Mouse (Mus musculus) heart, embryonic 12.5 days (tissue): ENCODE measurements around the gene Olfr527. TPM values are rescaled to one million over a fixed set of nuclear protein-coding genes. Genes with fewer than 3 reads are reported as not detected.

ENCODE experiments used
- ATAC-seq: fragments of 200-750 bp; cut with Nextera tagmentation; 2 replicates; pipeline ENCODE4 v1.8.0; 2017; ENCODE audit warnings: moderate TSS enrichment, moderate library complexity; ENCODE audit not compliant: insufficient number of reproducible peaks, low FRiP score
- H3K27ac ChIP-seq: fragments of 300-500 bp; sonication (generic); 2 replicates; pipeline ENCODE4 v1.5.1; 2016; ENCODE audit warnings: mild to moderate bottlenecking, moderate library complexity; ENCODE audit not compliant: poor library complexity, severe bottlenecking
- H3K27me3 ChIP-seq: fragments of 300-500 bp; sonication (generic); replicated peaks from 2 replicates; pipeline ENCODE4 v1.6.1; 2016; ENCODE audit warnings: mild to moderate bottlenecking, moderate library complexity
- H3K36me3 ChIP-seq: fragments of 300-500 bp; sonication (generic); 2 replicates; pipeline ENCODE4 v1.6.1; 2016; ENCODE audit warnings: mild to moderate bottlenecking, moderate library complexity
- H3K4me1 ChIP-seq: fragments of 300-500 bp; sonication (generic); replicated peaks from 2 replicates; pipeline ENCODE4 v1.6.1; 2016; ENCODE audit warnings: mild to moderate bottlenecking
- H3K4me2 ChIP-seq: fragments of 300-500 bp; sonication (generic); 2 replicates; pipeline ENCODE4 v1.6.1; 2016; ENCODE audit warnings: mild to moderate bottlenecking, moderate library complexity
- H3K4me3 ChIP-seq: fragments of 300-500 bp; sonication (generic); 2 replicates; pipeline ENCODE4 v1.5.1; 2016; ENCODE audit warnings: mild to moderate bottlenecking
- H3K9ac ChIP-seq: fragments of 300-500 bp; sonication (generic); 2 replicates; pipeline ENCODE4 v1.6.1; 2016; ENCODE audit warnings: mild to moderate bottlenecking, moderate library complexity
- H3K9me3 ChIP-seq: fragments of 300-500 bp; sonication (generic); replicated peaks from 2 replicates; pipeline ENCODE4 v1.6.1; 2016; ENCODE audit warnings: mild to moderate bottlenecking, moderate library complexity
- WGBS: fragments of 180-500 bp; shearing (Covaris S2); methylation state at CpG from one replicate; pipeline ENCODE4 v1.1.7; 2016; 5-methylcytosine and 5-hydroxymethylcytosine counted together
- polyA plus RNA-seq: library from polyadenylated mRNA; unstranded; fragments of >200 nt; fragmentation: Nextera tagmentation; extraction: Ambion mirVana; gene quantifications from 2 replicates; pipeline ENCODE4 v1.2.1, GENCODE M21; 2016

Olfr527 gene
- not detected in 2 replicates for polyA plus RNA-seq

DNA sequence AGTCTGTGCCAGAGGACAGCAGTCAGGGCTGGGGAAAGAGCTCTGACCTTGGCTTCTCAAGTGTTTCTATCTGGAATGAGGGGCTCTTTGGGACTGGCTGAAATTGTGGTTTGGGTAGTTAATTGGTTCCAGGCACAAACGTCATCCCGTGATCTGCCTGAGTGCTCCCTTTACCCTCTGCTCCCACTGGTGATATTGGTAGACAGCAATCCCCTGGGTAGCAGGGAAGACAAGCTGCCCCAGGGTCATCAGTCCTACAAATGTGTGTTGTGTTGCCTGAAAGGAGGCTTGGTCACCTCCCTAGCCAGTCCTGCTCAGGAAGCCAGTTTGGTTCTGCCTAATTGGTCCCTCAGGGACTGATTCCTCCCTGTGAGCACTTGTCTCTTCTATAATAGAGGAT lies at the start of gene Olfr527:
Gene Olfr527, plus strand, starts transcription at position 301 of the 400 bp plus-strand sequence.
- Histone ChIP-seq H3K36me3 (no peaks in the 10 kb centered on the region), H3K9me3 (no peaks in the 10 kb centered on the region), H3K27ac (no peak within 1 kb of the TSS), H3K4me3 (no peak within 1 kb of the TSS), H3K27me3 (no peaks in the 10 kb centered on the region), H3K4me1 (no peaks in the 10 kb centered on the region), H3K4me2 (no peak within 1 kb of the TSS), H3K9ac (no peak within 1 kb of the TSS)
- WGBS, result 77% methylated on average over 2 of the region's 2 CpGs
- ATAC-seq, result no peak

DNA sequence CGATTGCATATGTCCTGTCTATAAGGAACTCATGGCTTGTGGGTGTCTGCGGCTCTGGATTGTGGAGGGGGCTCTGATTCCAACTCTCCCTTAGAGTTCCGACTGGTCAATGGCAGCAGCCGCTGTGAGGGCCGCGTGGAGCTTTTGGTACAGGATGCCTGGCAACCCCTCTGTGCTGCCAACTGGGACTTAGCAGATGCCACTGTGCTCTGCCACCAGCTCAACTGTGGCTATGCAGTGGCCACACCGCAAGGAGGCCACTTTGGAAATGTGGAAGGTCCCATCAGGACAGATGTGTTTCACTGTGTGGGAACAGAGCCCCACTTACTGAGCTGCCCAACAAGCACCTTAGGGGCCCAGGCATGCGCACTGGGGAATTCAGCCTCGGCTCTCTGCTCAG lies 38.1 kb upstream of the Olfr527 start:
- Histone ChIP-seq H3K27me3 (no peaks in the 10 kb centered on the region), H3K4me3 (no peak overlapping the region), H3K9me3 (peaks cover 8% of the 10 kb centered on the region; the same call in 1 of the 2 replicates), H3K4me2 (no peak overlapping the region), H3K4me1 (no peaks in the 10 kb centered on the region), H3K9ac (no peak overlapping the region), H3K27ac (no peak overlapping the region), H3K36me3 (no peaks in the 10 kb centered on the region)
- no peak for ATAC-seq
- WGBS, result 81% methylated on average over 9 of the region's 9 CpGs

DNA sequence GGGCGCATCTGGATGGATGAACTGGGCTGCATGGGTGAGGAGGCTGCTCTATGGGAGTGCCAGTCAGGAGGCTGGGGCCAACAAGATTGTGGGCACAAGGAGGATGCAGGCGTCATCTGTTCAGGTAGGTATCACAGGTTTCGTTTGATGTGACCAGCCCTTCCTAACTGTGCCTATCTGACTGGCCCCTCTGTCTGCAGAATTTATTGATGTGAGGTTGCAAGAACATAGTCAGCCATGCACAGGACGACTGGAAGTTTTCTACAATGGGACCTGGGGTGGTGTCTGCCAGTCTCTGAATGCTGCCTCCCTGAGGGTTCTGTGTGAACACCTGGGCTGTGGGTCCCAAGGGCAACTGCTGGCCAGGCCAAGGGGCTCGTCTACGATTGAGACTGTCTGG lies 36.9 kb upstream of the Olfr527 start:
- Histone ChIP-seq H3K4me3 (no peak overlapping the region), H3K9ac (no peak overlapping the region), H3K9me3 (peaks cover 8% of the 10 kb centered on the region; the same call in 1 of the 2 replicates), H3K4me1 (no peaks in the 10 kb centered on the region), H3K36me3 (no peaks in the 10 kb centered on the region), H3K27me3 (no peaks in the 10 kb centered on the region), H3K4me2 (no peak overlapping the region), H3K27ac (no peak overlapping the region)
- ATAC-seq, result no peak
- WGBS, result 66% methylated on average over 6 of the region's 6 CpGs

DNA sequence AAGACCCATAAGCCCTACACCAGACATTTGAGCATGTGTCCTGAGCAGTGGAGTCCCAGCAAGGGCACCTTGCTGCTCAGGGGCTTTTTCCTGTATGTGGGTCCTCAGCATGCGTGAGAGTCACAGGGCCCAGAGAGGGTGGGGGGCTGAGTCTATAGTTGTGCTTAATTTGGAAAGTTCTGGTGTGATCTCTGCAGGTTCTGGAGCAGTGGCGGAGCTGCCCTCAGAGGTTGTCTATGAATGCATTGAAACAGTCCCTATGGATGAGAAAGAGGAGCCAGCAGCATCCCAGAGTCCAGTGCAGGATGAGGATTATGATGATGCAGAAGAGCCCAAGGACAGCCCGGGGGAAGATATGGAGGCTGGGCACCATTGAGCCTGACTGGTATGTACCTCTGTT lies 34.4 kb upstream of the Olfr527 start:
- H3K27ac ChIP-seq, result no peak overlapping the region
- no peaks in the 10 kb centered on the region for H3K4me1 ChIP-seq
- WGBS, result 69% methylated on average over 3 of the region's 3 CpGs
- ATAC-seq, result no peak
- H3K36me3 ChIP-seq, result no peaks in the 10 kb centered on the region
- H3K27me3 ChIP-seq, result no peaks in the 10 kb centered on the region
- peaks cover 4% of the 10 kb centered on the region; the same call in 1 of the 2 replicates for H3K9me3 ChIP-seq
- no peak overlapping the region for H3K4me3 ChIP-seq
- no peak overlapping the region for H3K9ac ChIP-seq
- no peak overlapping the region for H3K4me2 ChIP-seq

DNA sequence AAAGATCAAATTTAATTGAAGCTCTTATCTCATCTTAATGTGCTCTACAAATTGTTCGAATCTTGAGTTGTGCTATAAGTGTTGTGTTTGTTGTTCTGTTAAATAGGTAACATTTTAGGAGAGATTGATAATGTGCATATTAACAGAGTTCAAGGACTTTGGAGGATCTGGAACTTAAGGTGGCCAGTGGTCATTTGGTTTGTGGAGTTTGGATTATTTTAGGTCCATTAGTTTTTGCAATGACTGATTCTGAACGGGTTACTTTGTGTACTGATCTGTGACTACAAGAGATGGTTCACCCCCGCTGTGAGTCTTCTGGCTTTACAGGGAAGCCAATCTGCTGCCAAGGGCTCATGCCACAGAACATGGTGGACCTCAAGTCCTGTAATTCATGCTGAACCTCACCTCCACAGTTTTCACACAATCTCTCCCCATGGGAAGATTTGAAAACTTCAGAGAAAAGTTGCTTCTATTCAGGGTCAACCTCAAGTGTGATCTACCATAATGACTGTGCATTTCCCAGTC lies 13.9 kb upstream of the Olfr527 start:
- 72% methylated on average over 3 of the region's 3 CpGs for WGBS
- Histone ChIP-seq H3K4me1 (no peaks in the 10 kb centered on the region), H3K9me3 (no peaks in the 10 kb centered on the region; the same call in 1 of the 2 replicates), H3K27me3 (no peaks in the 10 kb centered on the region), H3K4me3 (no peak overlapping the region), H3K9ac (no peak overlapping the region), H3K27ac (no peak overlapping the region), H3K36me3 (no peaks in the 10 kb centered on the region), H3K4me2 (no peak overlapping the region)
- no peak for ATAC-seq

DNA sequence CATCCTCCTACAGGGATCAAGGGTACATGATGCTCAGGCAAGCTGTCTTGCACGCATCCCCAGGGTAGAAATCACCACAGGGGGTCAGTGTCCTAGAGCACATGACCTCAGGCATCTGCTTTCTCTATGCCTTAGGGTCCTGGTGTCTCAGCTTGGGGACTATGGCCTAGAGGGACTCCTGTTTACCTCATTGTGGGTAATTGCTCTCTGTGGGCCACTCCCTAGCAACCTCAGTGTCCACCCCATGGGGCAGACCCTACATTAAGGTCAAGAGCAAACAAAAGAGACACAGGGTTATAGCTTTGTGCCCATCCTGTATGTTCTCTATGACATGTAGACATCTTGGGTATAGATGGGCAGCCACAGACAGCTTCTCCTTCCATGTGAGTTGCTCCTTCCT lies 13.3 kb upstream of the Olfr527 start, which contains the start of gene Olfr525:
Gene Olfr525, plus strand, starts transcription at position 301 of the 400 bp plus-strand sequence.
- Histone ChIP-seq H3K36me3 (no peaks in the 10 kb centered on the region), H3K4me2 (no peak within 1 kb of the TSS), H3K4me1 (no peaks in the 10 kb centered on the region), H3K27me3 (no peaks in the 10 kb centered on the region), H3K27ac (no peak within 1 kb of the TSS), H3K4me3 (no peak within 1 kb of the TSS), H3K9me3 (no peaks in the 10 kb centered on the region; the same call in 1 of the 2 replicates), H3K9ac (no peak within 1 kb of the TSS)
- no peak for ATAC-seq
- WGBS, result 50% methylated on average over 1 of the region's 1 CpGs

DNA sequence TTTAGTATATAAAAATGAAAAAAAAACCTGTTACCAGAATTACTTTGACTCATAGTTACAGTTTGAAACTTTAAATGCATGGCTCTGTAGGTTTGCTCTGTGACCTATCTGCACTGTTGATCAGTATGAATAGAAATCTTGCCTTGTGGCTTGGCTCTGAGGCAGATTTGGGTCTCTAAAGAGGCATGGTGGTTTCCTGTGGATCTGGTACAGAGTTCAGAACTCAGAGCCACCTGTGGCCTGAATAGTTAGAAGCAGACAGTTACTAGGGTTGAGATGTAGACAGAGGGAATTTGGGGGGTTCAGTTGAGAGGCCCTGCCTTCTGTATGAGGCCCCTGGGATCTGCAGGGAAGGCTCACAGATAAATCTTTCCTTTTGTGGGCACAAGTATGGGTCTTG lies 12.7 kb upstream of the Olfr527 start:
- Histone ChIP-seq H3K27ac (no peak overlapping the region), H3K27me3 (no peaks in the 10 kb centered on the region), H3K9ac (no peak overlapping the region), H3K9me3 (no peaks in the 10 kb centered on the region; the same call in 1 of the 2 replicates), H3K4me3 (no peak overlapping the region), H3K4me1 (no peaks in the 10 kb centered on the region), H3K36me3 (no peaks in the 10 kb centered on the region), H3K4me2 (no peak overlapping the region)
- no peak for ATAC-seq

DNA sequence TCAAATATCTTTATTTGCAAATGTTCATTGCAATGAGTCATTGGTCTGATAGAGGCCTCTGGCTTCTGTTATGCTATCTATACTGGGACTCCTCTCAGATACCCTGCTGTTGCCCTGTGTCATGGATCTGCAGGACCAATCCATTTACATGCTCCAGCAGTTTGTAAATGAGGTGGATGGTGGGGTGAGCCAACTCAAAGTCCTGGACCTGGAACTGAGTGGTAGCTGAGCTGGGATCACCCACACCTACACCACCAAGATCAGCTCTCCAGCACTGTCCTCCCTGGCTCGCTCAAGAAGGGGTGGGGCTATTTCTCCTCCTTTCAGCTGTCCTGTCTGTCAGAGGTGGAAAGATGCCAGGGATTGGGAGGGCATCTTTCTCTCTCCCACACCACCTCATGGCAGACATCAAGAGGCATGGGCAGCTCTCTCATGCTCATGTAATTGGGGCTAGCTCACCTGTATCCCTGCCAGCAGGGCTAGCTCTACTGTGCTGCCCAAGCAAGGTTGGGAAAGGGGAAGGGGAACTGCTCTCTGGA lies 4.0 kb upstream of the Olfr527 start:
- H3K4me3 ChIP-seq, result no peak overlapping the region
- H3K27me3 ChIP-seq, result no peaks in the 10 kb centered on the region
- no peak overlapping the region for H3K4me2 ChIP-seq
- no peaks in the 10 kb centered on the region for H3K9me3 ChIP-seq
- no peak overlapping the region for H3K9ac ChIP-seq
- no peak overlapping the region for H3K27ac ChIP-seq
- WGBS, result 44% methylated on average over 1 of the region's 1 CpGs
- no peak for ATAC-seq
- H3K4me1 ChIP-seq, result no peaks in the 10 kb centered on the region
- no peaks in the 10 kb centered on the region for H3K36me3 ChIP-seq

DNA sequence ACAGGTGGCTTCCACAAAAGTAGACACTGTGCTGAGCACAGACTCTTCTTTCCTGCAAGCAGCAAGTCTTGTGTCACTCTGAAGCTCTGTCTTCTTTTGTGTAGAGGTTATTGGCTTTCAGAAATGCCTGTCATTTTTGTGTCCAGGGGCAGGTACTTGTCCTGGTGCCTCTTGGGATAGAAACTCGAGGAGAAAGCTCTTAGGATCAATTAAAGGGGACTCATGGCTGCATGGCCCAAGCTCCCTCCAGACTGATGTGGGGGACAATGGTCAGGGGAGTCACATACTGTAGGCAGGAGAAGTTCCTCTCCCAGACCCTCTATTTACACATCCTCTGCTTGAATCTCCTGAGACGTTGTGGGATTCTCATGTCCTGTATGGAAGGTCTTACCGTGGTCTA lies 27.8 kb downstream of the Olfr527 start, which contains the start of gene Olfr60:
Gene Olfr60, minus strand, starts transcription at position 101 of the 400 bp plus-strand sequence.
- H3K36me3 ChIP-seq, result no peaks in the 10 kb centered on the region
- H3K9me3 ChIP-seq, result peaks cover 5% of the 10 kb centered on the region
- no peak within 1 kb of the TSS for H3K4me3 ChIP-seq
- no peaks in the 10 kb centered on the region for H3K4me1 ChIP-seq
- H3K4me2 ChIP-seq, result no peak within 1 kb of the TSS
- H3K9ac ChIP-seq, result no peak within 1 kb of the TSS
- H3K27me3 ChIP-seq, result no peaks in the 10 kb centered on the region
- WGBS, result 58% methylated on average over 3 of the region's 3 CpGs
- no peak for ATAC-seq
- no peak within 1 kb of the TSS for H3K27ac ChIP-seq

DNA sequence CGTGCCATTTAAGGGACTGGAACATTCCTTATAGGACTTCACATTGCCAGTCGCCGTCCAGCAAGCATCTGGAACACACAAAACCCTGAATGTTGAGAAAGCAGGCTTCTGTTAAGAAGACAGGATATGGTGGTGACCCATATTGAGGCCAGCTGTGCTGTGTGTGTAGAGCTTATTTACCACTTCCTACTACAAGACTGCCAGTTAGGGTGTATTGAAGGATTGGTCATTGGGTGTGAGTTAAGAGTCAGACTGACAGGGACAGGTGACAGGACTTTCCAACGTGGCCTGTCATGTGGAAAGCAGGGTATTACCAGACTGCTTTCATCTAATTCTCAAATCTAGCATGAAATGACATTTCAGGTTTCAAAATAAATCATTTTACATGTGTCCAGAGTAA lies 40.5 kb downstream of the Olfr527 start:
- H3K27me3 ChIP-seq, result no peaks in the 10 kb centered on the region
- 62% methylated on average over 4 of the region's 4 CpGs for WGBS
- no peak overlapping the region for H3K4me3 ChIP-seq
- H3K9ac ChIP-seq, result no peak overlapping the region
- H3K36me3 ChIP-seq, result no peaks in the 10 kb centered on the region
- H3K4me2 ChIP-seq, result no peak overlapping the region
- 0 out of 2 replicates have a peak, but pooled peaks cover 3% of the 10 kb centered on the region for H3K9me3 ChIP-seq
- no peak for ATAC-seq
- no peak overlapping the region for H3K27ac ChIP-seq
- H3K4me1 ChIP-seq, result no peaks in the 10 kb centered on the region

DNA sequence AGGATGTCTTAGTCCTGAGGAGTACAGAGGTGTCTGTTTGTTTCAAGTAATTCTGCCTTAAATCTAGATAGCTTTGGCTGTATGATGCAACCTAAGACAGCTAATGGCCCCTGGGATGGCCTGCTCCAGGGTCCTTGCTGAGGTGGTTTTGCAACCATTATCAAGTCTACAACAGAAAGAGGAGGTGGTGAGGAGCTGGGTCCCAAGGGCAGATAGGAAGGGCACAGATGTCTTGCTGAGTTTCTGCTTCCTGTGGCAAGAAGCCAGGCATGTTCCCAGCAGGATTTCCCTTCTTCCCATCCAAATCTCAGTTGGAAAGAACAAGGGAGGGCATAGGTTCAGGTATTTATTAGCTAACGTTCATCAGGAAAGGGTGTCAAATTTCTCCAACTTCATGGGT lies 42.4 kb downstream of the Olfr527 start, which contains the start of gene Olfr530:
Gene Olfr530, minus strand, starts transcription at position 101 of the 400 bp plus-strand sequence.
- H3K36me3 ChIP-seq, result no peaks in the 10 kb centered on the region
- H3K9me3 ChIP-seq, result 0 out of 2 replicates have a peak, but pooled peaks cover 3% of the 10 kb centered on the region
- H3K4me3 ChIP-seq, result no peak within 1 kb of the TSS
- no peaks in the 10 kb centered on the region for H3K27me3 ChIP-seq
- WGBS, result 30% methylated on average over 1 of the region's 1 CpGs
- no peak within 1 kb of the TSS for H3K4me2 ChIP-seq
- H3K9ac ChIP-seq, result no peak within 1 kb of the TSS
- H3K27ac ChIP-seq, result no peak within 1 kb of the TSS
- H3K4me1 ChIP-seq, result no peaks in the 10 kb centered on the region
- ATAC-seq, result no peak

DNA sequence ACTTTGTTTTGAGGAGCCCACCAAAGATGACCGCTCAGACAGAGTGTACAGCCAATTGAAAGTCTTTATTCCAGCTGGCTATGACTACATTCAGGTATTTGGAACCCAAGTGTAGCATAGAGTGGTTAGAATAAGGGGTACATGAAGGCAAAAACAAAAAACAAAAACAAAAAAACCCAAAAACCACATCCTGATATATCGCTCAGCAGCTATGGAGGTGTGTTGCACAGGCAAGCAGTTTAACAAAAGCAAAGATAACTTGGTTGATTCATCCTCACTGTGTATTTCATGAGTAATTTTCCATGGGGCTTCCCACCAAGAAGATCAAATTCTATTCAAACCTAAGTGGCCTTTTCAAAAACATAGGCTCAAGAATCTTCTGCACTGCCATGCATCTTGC lies 43.1 kb downstream of the Olfr527 start:
- Histone ChIP-seq H3K27ac (no peak overlapping the region), H3K4me3 (no peak overlapping the region), H3K36me3 (no peaks in the 10 kb centered on the region), H3K4me2 (no peak overlapping the region), H3K9me3 (0 out of 2 replicates have a peak, but pooled peaks cover 3% of the 10 kb centered on the region), H3K4me1 (no peaks in the 10 kb centered on the region), H3K9ac (no peak overlapping the region), H3K27me3 (no peaks in the 10 kb centered on the region)
- WGBS, result 88% methylated on average over 2 of the region's 2 CpGs
- ATAC-seq, result no peak
